Mouse (Mus musculus) G1E (cell line): ENCODE results near the gene Dapk1. TPM values are rescaled to one million over a fixed set of nuclear protein-coding genes. Genes with fewer than 3 reads are reported as not detected.

Source experiments
- ATAC-seq: 2 replicates; pipeline ENCODE4 v1.8.0; 2016; ENCODE audit warnings: mild to moderate bottlenecking; ENCODE audit not compliant: insufficient number of reproducible peaks, poor library complexity, low FRiP score, severe bottlenecking; ENCODE audit errors: extremely low read depth
- DNase-seq: peaks from one replicate; pipeline ENCODE4 v3.0.0; 2012; ENCODE audit warnings: low spot score
- H3K27me3 ChIP-seq: 2 replicates; pipeline ENCODE4 v1.6.1; 2012; ENCODE audit warnings: mild to moderate bottlenecking, low read length, inconsistent platforms; ENCODE audit not compliant: insufficient read depth
- H3K36me3 ChIP-seq: replicated peaks from 2 replicates; pipeline ENCODE3; 2012; ENCODE audit warnings: mild to moderate bottlenecking, inconsistent platforms
- H3K4me1 ChIP-seq: 2 replicates; pipeline ENCODE4 v1.6.1; 2012; ENCODE audit warnings: low read depth, low read length, inconsistent platforms, mixed read lengths; ENCODE audit not compliant: insufficient read depth
- H3K4me3 ChIP-seq: 2 replicates; pipeline ENCODE4 v1.5.1; 2012; ENCODE audit warnings: low read depth, mild to moderate bottlenecking, inconsistent platforms, low read length, moderate library complexity, mixed read lengths
- H3K9me3 ChIP-seq: replicated peaks from 2 replicates; pipeline ENCODE4 v1.6.1; 2012; ENCODE audit warnings: inconsistent platforms
- CTCF ChIP-seq: IDR thresholded peaks from 2 replicates; pipeline ENCODE4 v1.5.1; 2012; ENCODE audit warnings: low read depth, low read length, inconsistent platforms, mixed read lengths
- GATA1 ChIP-seq: IDR thresholded peaks from 2 replicates; pipeline ENCODE4 v1.6.1; 2012; ENCODE audit warnings: borderline replicate concordance, low read length, inconsistent platforms, mixed read lengths
- GATA2 ChIP-seq: IDR thresholded peaks from 2 replicates; pipeline ENCODE4 v1.6.1; 2012; ENCODE audit warnings: low read depth, low read length, inconsistent platforms, borderline replicate concordance
- POLR2AphosphoS5 ChIP-seq: IDR thresholded peaks from 2 replicates; pipeline ENCODE4 v1.6.1; 2012; ENCODE audit warnings: low read depth, low read length, inconsistent platforms; ENCODE audit not compliant: insufficient replicate concordance
- TAL1 ChIP-seq: conservative IDR thresholded peaks from 2 replicates; pipeline ENCODE4 v1.6.1; 2012; ENCODE audit warnings: low read depth, low read length, inconsistent platforms, mixed read lengths
- polyA plus RNA-seq: library from polyadenylated mRNA; stranded (reverse); fragments of >175 nt; gene quantifications from 2 replicates; pipeline ENCODE4 v1.2.3, GENCODE M21; 2012
- total RNA-seq, 2 experiments: library from RNA; stranded (forward) in 1 of 2; stranded (reverse) in 1 of 2; fragments of 200-1000 nt in 1 of 2; fragments of >200 nt in 1 of 2; fragmentation: Nextera tagmentation in 1 of 2; gene quantifications; 2 replicates each; pipeline ENCODE4 v1.2.3; 2014 to 2017

Gene Dapk1
- total and polyA plus RNA-seq, 3 experiments, result 0.05 TPM; not detected in 2

DNA sequence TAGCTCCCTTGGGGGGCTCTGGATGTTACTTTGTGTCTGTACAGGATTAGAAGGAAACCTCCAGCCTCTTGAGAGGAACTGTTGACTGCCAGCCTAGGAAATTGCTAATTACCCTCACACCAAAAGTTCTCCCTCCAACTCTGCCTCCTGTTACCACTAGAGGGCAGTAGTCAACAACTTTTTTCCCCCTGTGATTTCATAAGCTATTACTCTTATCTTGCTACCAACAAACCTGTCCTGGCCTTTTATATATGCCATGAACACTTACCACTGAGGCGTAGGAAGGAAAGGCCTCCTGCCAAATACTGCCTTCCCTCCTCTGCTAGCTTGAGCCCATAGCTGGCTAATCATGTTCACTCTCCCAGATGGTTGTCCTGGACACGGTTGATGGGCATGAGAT lies 146.8 kb downstream of the Dapk1 start:
- Histone ChIP-seq H3K9me3 (peaks cover 86% of the 10 kb centered on the region), H3K4me3 (no peak overlapping the region), H3K4me1 (no peaks in the 10 kb centered on the region), H3K27me3 (no peaks in the 10 kb centered on the region), H3K36me3 (no peaks in the 10 kb centered on the region)
- no peak for ATAC-seq
- TF ChIP-seq GATA2 (no peak), GATA1 (no peak), TAL1 (no peak), POLR2AphosphoS5 (no peak), CTCF (no peak)
- no peak for DNase-seq

DNA sequence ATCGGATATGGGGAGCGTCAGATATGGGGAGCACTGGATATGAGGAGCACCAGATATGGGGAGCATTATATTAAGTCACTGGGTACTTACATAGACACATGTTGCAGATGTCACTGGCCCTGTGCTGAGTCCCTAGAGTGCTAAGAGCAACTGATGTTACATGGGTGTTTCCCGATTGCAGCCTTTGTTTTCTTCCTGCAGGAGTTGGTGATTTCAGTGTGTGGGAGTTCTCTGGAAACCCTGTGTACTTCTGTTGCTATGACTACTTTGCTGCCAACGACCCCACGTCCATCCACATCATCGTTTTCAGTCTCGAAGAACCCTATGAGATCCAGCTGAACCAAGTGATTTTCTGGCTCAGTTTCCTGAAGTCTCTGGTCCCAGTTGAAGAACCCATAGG lies 149.2 kb downstream of the Dapk1 start:
- peaks cover 76% of the 10 kb centered on the region for H3K9me3 ChIP-seq
- no peaks in the 10 kb centered on the region for H3K36me3 ChIP-seq
- DNase-seq (no peak), ATAC-seq (no peak)
- no peaks in the 10 kb centered on the region for H3K4me1 ChIP-seq
- H3K27me3 ChIP-seq, result no peaks in the 10 kb centered on the region
- no peak overlapping the region for H3K4me3 ChIP-seq
- TF ChIP-seq POLR2AphosphoS5, result no peak
- TF ChIP-seq GATA2, result no peak
- TF ChIP-seq GATA1, result no peak
- no peak for TF ChIP-seq TAL1
- TF ChIP-seq CTCF, result no peak

DNA sequence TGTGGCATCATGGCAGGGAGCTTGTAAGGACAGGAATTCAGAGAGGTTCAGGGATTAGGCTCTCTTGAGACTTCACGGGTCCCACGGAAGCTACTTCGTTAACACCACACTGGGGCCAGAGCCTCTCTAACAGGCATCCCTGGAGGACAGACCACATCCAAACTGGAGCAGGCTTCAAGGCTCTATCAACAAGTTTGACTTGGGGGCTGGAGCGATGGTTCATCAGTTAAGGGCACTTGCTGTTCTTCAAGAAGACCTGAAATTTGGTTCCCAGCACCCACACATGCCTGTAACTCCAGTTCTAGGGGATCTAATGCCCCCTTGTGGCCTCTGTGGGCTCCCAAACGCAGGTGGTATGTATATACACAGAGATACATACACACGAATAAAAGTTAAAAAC lies 151.5 kb downstream of the Dapk1 start:
- DNase-seq (no peak), ATAC-seq (no peak)
- H3K4me3 ChIP-seq, result no peak overlapping the region
- H3K27me3 ChIP-seq, result no peaks in the 10 kb centered on the region
- H3K9me3 ChIP-seq, result peaks cover 78% of the 10 kb centered on the region
- H3K4me1 ChIP-seq, result no peaks in the 10 kb centered on the region
- H3K36me3 ChIP-seq, result no peaks in the 10 kb centered on the region
- TF ChIP-seq CTCF, result no peak

DNA sequence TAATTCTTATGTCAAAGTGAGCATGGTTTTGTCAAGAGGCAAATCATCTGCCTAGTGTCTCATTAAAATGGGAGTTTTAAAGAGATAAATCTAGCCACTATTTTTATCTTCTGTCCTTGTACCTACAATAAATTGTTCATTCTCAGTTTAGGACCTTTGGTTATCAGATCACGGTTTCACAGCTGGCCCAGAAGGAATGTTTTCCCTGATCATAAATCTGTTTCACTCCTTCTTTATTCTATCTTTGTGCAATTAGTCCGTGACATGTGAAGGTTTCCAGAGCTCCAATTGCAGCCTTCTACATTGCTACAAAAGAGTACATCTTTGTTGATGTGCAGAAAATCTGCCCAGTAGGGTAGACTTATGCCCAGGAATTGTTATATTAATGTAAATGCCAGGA lies 153.5 kb downstream of the Dapk1 start:
- H3K4me3 ChIP-seq, result no peak overlapping the region
- DNase-seq, result no peak
- peaks cover 64% of the 10 kb centered on the region for H3K9me3 ChIP-seq
- no peaks in the 10 kb centered on the region for H3K36me3 ChIP-seq
- H3K27me3 ChIP-seq, result no peaks in the 10 kb centered on the region
- H3K4me1 ChIP-seq, result no peaks in the 10 kb centered on the region
- no peak for TF ChIP-seq POLR2AphosphoS5
- TF ChIP-seq CTCF, result no peak
- TF ChIP-seq GATA1, result no peak
- TF ChIP-seq GATA2, result no peak
- no peak for TF ChIP-seq TAL1
- ATAC-seq, result no peak

DNA sequence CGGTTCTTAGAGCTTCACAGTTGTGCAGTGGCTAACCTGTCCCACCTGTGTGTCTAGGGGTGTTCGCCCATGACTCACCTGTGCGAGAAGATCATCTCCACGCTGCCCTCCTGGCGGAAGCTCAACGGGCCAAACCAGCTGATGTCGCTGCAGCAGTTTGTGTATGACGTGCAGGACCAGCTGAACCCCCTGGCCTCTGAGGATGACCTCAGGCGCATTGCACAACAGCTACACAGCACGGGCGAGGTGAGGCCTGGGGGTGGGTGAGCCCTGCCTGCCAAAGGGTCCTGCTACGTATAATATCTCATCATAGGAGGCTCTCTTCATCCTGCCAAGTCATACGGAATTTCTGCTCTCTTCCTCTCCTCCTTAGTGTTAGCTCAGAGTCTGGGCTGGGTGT lies 155.5 kb downstream of the Dapk1 start:
- Histone ChIP-seq H3K4me3 (no peak overlapping the region; the same call in 1 of the 2 replicates), H3K4me1 (no peaks in the 10 kb centered on the region), H3K27me3 (no peaks in the 10 kb centered on the region), H3K36me3 (no peaks in the 10 kb centered on the region), H3K9me3 (peaks cover 64% of the 10 kb centered on the region)
- no peak for ATAC-seq
- TF ChIP-seq GATA2, result no peak
- TF ChIP-seq CTCF, result no peak
- no peak for TF ChIP-seq GATA1
- TF ChIP-seq TAL1, result no peak
- TF ChIP-seq POLR2AphosphoS5, result no peak
- DNase-seq, result no peak

DNA sequence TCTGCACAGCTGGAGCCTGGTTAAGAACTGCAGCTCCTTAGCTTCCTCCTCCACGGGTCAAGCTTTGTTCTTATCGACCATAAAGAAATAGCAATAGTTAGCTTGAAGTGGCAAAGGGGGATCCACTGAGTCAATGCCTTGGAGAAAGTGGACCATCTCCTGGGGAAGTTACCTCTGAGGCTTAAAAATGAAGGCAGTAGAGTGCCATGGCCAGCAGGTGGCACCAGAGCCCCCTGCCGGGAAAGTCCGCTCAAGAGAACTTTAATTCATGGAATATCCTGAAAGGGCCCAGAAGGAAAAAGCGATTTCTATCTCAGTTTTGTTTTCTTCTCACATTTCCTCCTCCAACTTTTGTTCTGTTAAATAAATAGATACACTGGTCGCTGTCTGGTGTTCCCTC lies 157.4 kb downstream of the Dapk1 start:
- H3K27me3 ChIP-seq, result no peaks in the 10 kb centered on the region
- H3K36me3 ChIP-seq, result no peaks in the 10 kb centered on the region
- no peak overlapping the region for H3K4me3 ChIP-seq
- peaks cover 56% of the 10 kb centered on the region for H3K9me3 ChIP-seq
- TF ChIP-seq GATA2 (no peak), TAL1 (no peak), GATA1 (no peak), POLR2AphosphoS5 (no peak), CTCF (no peak)
- no peak for ATAC-seq
- no peaks in the 10 kb centered on the region for H3K4me1 ChIP-seq
- DNase-seq, result no peak

DNA sequence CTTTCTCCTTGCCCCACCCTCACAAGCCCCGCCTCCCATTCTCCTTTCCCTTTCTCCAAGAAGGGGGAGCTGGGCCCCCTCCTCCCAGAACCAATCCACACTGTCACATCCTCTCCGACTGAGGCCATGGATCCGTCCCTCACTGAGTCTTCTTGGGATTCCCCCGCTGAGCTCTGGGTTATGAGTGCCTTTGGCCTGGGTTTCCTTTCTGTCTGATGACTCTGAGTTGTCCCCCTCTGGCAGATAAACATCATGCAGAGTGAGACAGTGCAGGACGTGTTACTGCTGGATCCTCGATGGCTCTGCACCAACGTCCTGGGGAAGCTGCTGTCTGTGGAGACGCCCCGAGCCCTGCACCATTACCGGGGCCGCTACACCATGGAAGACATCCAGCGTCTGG lies 158.6 kb downstream of the Dapk1 start:
- ATAC-seq, result no peak

More for the DNA sequence above, 158.6 kb downstream of the Dapk1 start:
- Histone ChIP-seq H3K9me3 (peaks cover 52% of the 10 kb centered on the region), H3K36me3 (no peaks in the 10 kb centered on the region), H3K4me1 (no peaks in the 10 kb centered on the region), H3K4me3 (no peak overlapping the region; the same call in 1 of the 2 replicates), H3K27me3 (no peaks in the 10 kb centered on the region)
- DNase-seq, result no peak
- no peak for TF ChIP-seq POLR2AphosphoS5
- no peak for TF ChIP-seq GATA2
- no peak for TF ChIP-seq CTCF
- no peak for TF ChIP-seq TAL1
- no peak for TF ChIP-seq GATA1
